Mouse (Mus musculus) kidney, embryonic 14.5 days (tissue): ENCODE data around the gene 5730596B20Rik. TPM values are rescaled to one million over a fixed set of nuclear protein-coding genes. Genes with fewer than 3 reads are reported as not detected.

ENCODE experiments used
- ATAC-seq: fragments of 200-750 bp; cut with Nextera tagmentation; 2 replicates; pipeline ENCODE4 v1.8.0; 2017; ENCODE audit warnings: moderate number of reproducible peaks, mild to moderate bottlenecking, moderate TSS enrichment, moderate library complexity; ENCODE audit not compliant: low FRiP score, low TSS enrichment
- H3K27ac ChIP-seq: fragments of 300-500 bp; sonication (generic); 2 replicates; pipeline ENCODE4 v1.5.1; 2014; ENCODE audit warnings: low read depth, mild to moderate bottlenecking, low read length, moderate library complexity, mixed read lengths
- H3K27me3 ChIP-seq: fragments of 300-500 bp; sonication (generic); 2 replicates; pipeline ENCODE4 v1.6.1; 2014; ENCODE audit warnings: mild to moderate bottlenecking, low read length; ENCODE audit not compliant: control insufficient read depth, insufficient read depth
- H3K36me3 ChIP-seq: fragments of 300-500 bp; sonication (generic); 2 replicates; pipeline ENCODE4 v1.6.1; 2014; ENCODE audit warnings: low read length, mixed read lengths; ENCODE audit not compliant: control insufficient read depth, insufficient read depth
- H3K4me1 ChIP-seq: fragments of 300-500 bp; sonication (generic); 2 replicates; pipeline ENCODE4 v1.6.1; 2014; ENCODE audit warnings: low read length, mixed read lengths; ENCODE audit not compliant: control insufficient read depth, insufficient read depth
- H3K4me2 ChIP-seq: fragments of 300-500 bp; sonication (generic); replicated peaks from 2 replicates; pipeline ENCODE4 v1.6.1; 2014; ENCODE audit warnings: low read depth, mild to moderate bottlenecking, low read length
- H3K4me3 ChIP-seq: fragments of 300-500 bp; sonication (generic); 2 replicates; pipeline ENCODE4 v1.5.1; 2014; ENCODE audit warnings: mild to moderate bottlenecking, low read length
- H3K9ac ChIP-seq: fragments of 300-500 bp; sonication (generic); 2 replicates; pipeline ENCODE4 v1.6.1; 2014; ENCODE audit warnings: low read depth, mild to moderate bottlenecking, low read length, moderate library complexity
- H3K9me3 ChIP-seq: fragments of 300-500 bp; sonication (generic); 2 replicates; pipeline ENCODE4 v1.6.1; 2016; ENCODE audit warnings: low read length; ENCODE audit not compliant: control insufficient read depth
- WGBS: fragments of 180-500 bp; shearing (Covaris S2); extraction: QIAGEN DNeasy Blood & Tissue Kit; methylation state at CpG from one replicate; pipeline ENCODE4 v1.1.7; 2014; 5-methylcytosine and 5-hydroxymethylcytosine counted together
- polyA plus RNA-seq: library from polyadenylated mRNA; unstranded; fragments of >200 nt; fragmentation: Nextera tagmentation; extraction: Ambion mirVana; gene quantifications from 2 replicates; pipeline ENCODE4 v1.2.1, GENCODE M21; 2014

5730596B20Rik gene
- polyA plus RNA-seq, 1 experiment from 2014 or later, result 2.7 TPM

GRCm38 (mm10) chr6:52166431-52167077 lies 10.7 kb upstream of the 5730596B20Rik start:
- Histone ChIP-seq H3K9me3 (no peaks in the 10 kb centered on the region), H3K4me2 (peak overlapping the region; percentile 19; the same call in 1 of the 2 replicates), H3K4me3 (no peak overlapping the region; the same call in 1 of the 2 replicates), H3K27ac (peak overlapping the region; percentile 90), H3K4me1 (peaks cover 88% of the 10 kb centered on the region), H3K27me3 (no peaks in the 10 kb centered on the region; the same call in 1 of the 2 replicates), H3K9ac (peak overlapping the region; percentile 32; the same call in 1 of the 2 replicates), H3K36me3 (peaks cover 15% of the 10 kb centered on the region; the same call in 1 of the 2 replicates)
- no peak for ATAC-seq
- WGBS, result 20% methylated on average over 4 of the region's 4 CpGs

GRCm38 (mm10) chr6:52167176-52167575 lies 10.1 kb upstream of the 5730596B20Rik start:
- peak overlapping the region; percentile 19; the same call in 1 of the 2 replicates for H3K4me2 ChIP-seq
- H3K4me3 ChIP-seq, result no peak overlapping the region
- no peaks in the 10 kb centered on the region; the same call in 1 of the 2 replicates for H3K27me3 ChIP-seq
- H3K9ac ChIP-seq, result peak overlapping the region; percentile 32; the same call in 1 of the 2 replicates
- H3K36me3 ChIP-seq, result peaks cover 15% of the 10 kb centered on the region; the same call in 1 of the 2 replicates
- WGBS, result 41% methylated on average over 1 of the region's 1 CpGs
- peaks cover 88% of the 10 kb centered on the region for H3K4me1 ChIP-seq
- peak overlapping the region; percentile 90 for H3K27ac ChIP-seq
- H3K9me3 ChIP-seq, result no peaks in the 10 kb centered on the region
- ATAC-seq, result no peak

- Histone ChIP-seq H3K4me2 (peak overlapping the region; percentile 49), H3K27me3 (no peaks in the 10 kb centered on the region; the same call in 1 of the 2 replicates), H3K4me3 (no peak overlapping the region), H3K9me3 (no peaks in the 10 kb centered on the region), H3K27ac (peak overlapping the region; percentile 90), H3K4me1 (peaks cover 89% of the 10 kb centered on the region), H3K36me3 (peaks cover 15% of the 10 kb centered on the region; the same call in 1 of the 2 replicates), H3K9ac (peak overlapping the region; percentile 32; the same call in 1 of the 2 replicates)
- ATAC-seq, result no peak
- 24% methylated on average over 14 of the region's 14 CpGs for WGBS
These were observed 9.5 kb upstream of the 5730596B20Rik start for GRCm38 (mm10) chr6:52167736-52168161.

GRCm38 (mm10) chr6:52168191-52169055 lies 8.9 kb upstream of the 5730596B20Rik start:
- H3K4me3 ChIP-seq, result peak overlapping the region; percentile 24
- H3K27me3 ChIP-seq, result no peaks in the 10 kb centered on the region; the same call in 1 of the 2 replicates
- H3K36me3 ChIP-seq, result peaks cover 15% of the 10 kb centered on the region; the same call in 1 of the 2 replicates
- no peak for ATAC-seq
- WGBS, result 4% methylated on average over 41 of the region's 42 CpGs
- peaks cover 89% of the 10 kb centered on the region for H3K4me1 ChIP-seq
- H3K9ac ChIP-seq, result peak overlapping the region; percentile 71
- H3K27ac ChIP-seq, result peak overlapping the region; percentile 90
- H3K4me2 ChIP-seq, result peak overlapping the region; percentile 49
- H3K9me3 ChIP-seq, result no peaks in the 10 kb centered on the region

- WGBS, result 24% methylated on average over 16 of the region's 16 CpGs
- H3K9ac ChIP-seq, result peak overlapping the region; percentile 44; the same call in 1 of the 2 replicates
- no peaks in the 10 kb centered on the region; the same call in 1 of the 2 replicates for H3K27me3 ChIP-seq
- ATAC-seq, result no peak
- H3K27ac ChIP-seq, result peak overlapping the region; percentile 97
- peak overlapping the region; percentile 32 for H3K4me2 ChIP-seq
- H3K9me3 ChIP-seq, result no peaks in the 10 kb centered on the region
- H3K4me3 ChIP-seq, result no peak overlapping the region
- H3K36me3 ChIP-seq, result peaks cover 15% of the 10 kb centered on the region; the same call in 1 of the 2 replicates
- peaks cover 82% of the 10 kb centered on the region for H3K4me1 ChIP-seq
These were observed 7.7 kb upstream of the 5730596B20Rik start for GRCm38 (mm10) chr6:52169499-52170165.

GRCm38 (mm10) chr6:52170166-52170897 lies 7.0 kb upstream of the 5730596B20Rik start:
- H3K4me2 ChIP-seq, result peak overlapping the region; percentile 32
- H3K36me3 ChIP-seq, result peaks cover 15% of the 10 kb centered on the region; the same call in 1 of the 2 replicates
- peak overlapping the region; percentile 97 for H3K27ac ChIP-seq
- ATAC-seq, result 0 out of 2 replicates have a peak, but pooled peaks have one; percentile 6
- peak overlapping the region; percentile 44 for H3K9ac ChIP-seq
- H3K4me1 ChIP-seq, result peaks cover 76% of the 10 kb centered on the region
- no peaks in the 10 kb centered on the region; the same call in 1 of the 2 replicates for H3K27me3 ChIP-seq
- H3K9me3 ChIP-seq, result no peaks in the 10 kb centered on the region
- H3K4me3 ChIP-seq, result 0 out of 2 replicates have a peak overlapping the region, but pooled peaks have one; percentile 9
- 15% methylated on average over 40 of the region's 40 CpGs for WGBS

- H3K4me2 ChIP-seq, result peak overlapping the region; percentile 32
- H3K36me3 ChIP-seq, result peaks cover 15% of the 10 kb centered on the region; the same call in 1 of the 2 replicates
- H3K27me3 ChIP-seq, result no peaks in the 10 kb centered on the region; the same call in 1 of the 2 replicates
- peak overlapping the region; percentile 44 for H3K9ac ChIP-seq
- H3K27ac ChIP-seq, result peak overlapping the region; percentile 97
- peaks cover 72% of the 10 kb centered on the region for H3K4me1 ChIP-seq
- no peak for ATAC-seq
- no peak overlapping the region for H3K4me3 ChIP-seq
- 21% methylated on average over 5 of the region's 5 CpGs for WGBS
- no peaks in the 10 kb centered on the region for H3K9me3 ChIP-seq
These were observed 6.4 kb upstream of the 5730596B20Rik start for GRCm38 (mm10) chr6:52170898-52171223.

GRCm38 (mm10) chr6:52171331-52171730 lies 6.0 kb upstream of the 5730596B20Rik start:
- H3K9ac ChIP-seq, result 0 out of 2 replicates have a peak overlapping the region, but pooled peaks have one; percentile 44
- no peak overlapping the region for H3K4me3 ChIP-seq

More at GRCm38 (mm10) chr6:52171331-52171730, 6.0 kb upstream of the 5730596B20Rik start:
- Histone ChIP-seq H3K27ac (peak overlapping the region; percentile 97), H3K9me3 (no peaks in the 10 kb centered on the region), H3K27me3 (no peaks in the 10 kb centered on the region; the same call in 1 of the 2 replicates), H3K36me3 (peaks cover 15% of the 10 kb centered on the region; the same call in 1 of the 2 replicates), H3K4me1 (peaks cover 71% of the 10 kb centered on the region), H3K4me2 (0 out of 2 replicates have a peak overlapping the region, but pooled peaks have one; percentile 15)
- WGBS, result 9% methylated on average over 4 of the region's 4 CpGs
- no peak for ATAC-seq
